Mouse (Mus musculus): ENCODE measurements around the gene Notch1.

GRCm38 (mm10) chr2:26474789-26475504 lies 41.5 kb downstream of the Notch1 start:
- TF ChIP-seq CTCF (IDR thresholded peaks at IDR 0.05; ENCODE audit: control insufficient read depth, insufficient read depth, insufficient read length) (no peak), MAX (IDR thresholded peaks at IDR 0.05) (no peak), USF1 (IDR thresholded peaks at IDR 0.05; ENCODE audit: low read depth) (no peak), MYOG (IDR thresholded peaks at IDR 0.05; ENCODE audit: control insufficient read depth, extremely low read depth, insufficient read length) (no peak), MYOD1 (IDR thresholded peaks at IDR 0.05; ENCODE audit: control insufficient read depth, insufficient read length, low read depth) (no peak), FOSL1 (IDR thresholded peaks at IDR 0.05; ENCODE audit: insufficient read depth, low read length, poor library complexity, severe bottlenecking) (no peak)
